Mouse (Mus musculus) embryo, embryonic 11 days (tissue): ENCODE data around the gene Bckdha.
A peak's percentile ranks its signal among the peaks of the same experiment; 100 is the strongest.

Source experiments
- DNase-seq: peaks from one replicate; pipeline ENCODE4 v3.0.0-alpha.2; 2015

Bckdha gene

DNA sequence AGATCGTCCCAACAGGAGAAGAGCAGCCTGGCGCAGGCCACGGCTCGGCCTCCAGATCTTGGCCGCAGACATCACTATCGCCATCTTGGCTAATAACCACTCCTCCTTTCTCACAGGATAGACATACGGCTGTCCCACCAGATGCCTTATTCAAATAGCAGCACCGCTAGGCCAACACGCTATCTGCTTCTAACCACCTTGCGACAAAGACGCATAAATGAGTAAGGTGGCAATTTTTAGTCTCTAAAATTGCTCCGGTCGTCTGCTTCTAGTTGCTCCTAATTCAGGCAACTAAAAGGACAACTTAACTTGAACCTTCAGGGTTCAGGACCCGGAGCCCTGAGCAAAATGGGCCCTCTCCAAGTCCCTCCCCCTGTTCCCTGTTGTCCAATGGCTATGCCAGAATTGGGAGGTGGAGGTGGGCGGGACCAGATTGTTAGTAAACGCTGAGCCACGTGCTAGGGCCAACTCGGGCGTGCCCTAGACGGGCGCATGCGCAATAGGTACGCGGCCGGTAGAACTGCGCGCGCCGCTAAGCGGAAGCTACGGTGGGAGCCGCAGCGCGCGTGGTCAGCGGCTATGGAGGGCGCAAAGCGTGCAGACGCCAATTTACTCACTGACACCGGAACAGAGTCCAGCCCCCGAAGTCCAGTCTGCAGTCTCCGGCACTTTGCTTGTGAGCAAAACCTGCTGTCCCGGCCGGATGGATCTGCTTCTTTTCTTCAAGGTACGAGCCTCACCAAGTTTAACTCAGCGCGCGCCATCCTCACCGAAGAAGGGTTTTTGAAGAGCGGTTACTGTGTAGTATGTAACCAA is at the start of gene Bckdha, which contains the start of gene Exosc5:
Gene Bckdha, minus strand, starts transcription at position 325 of the 816 bp plus-strand sequence.
Gene Exosc5, plus strand, starts transcription at position 508 of the 816 bp plus-strand sequence.
- peak; percentile 100 for DNase-seq

DNA sequence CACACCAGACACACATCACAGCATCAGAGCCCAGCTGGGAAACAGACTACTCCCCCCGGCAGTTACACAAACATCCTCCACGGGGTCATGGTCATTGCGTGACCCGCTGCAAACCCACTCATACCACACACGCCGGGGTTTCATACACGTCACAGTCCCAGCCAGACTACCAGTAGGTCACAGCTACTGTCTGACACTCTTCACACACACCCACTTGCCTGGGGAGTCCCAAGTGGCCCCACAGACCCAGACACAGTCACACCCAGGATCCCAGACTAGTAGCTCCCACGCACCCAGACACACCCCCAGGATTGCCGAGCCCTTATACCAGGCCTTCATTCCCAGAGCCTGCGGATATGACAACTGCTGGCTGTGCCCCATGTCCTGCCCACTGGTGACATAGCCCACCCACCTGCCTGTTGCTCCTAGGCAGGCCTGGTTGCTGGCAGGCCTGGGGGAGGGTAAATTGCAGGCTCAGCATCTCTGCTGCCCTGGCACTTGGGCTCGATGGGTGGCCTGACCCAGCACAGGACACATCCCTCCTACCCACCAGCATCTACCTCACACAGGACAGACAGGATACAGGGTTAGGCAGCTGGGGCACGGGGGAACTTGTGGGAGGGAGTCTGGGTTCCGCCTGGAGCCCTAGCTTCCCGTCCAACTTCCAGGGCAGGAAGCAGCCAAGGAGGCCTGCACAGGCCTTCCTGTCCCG is 49.0 kb upstream of the Bckdha start:
- DNase-seq, result peak; percentile 28

DNA sequence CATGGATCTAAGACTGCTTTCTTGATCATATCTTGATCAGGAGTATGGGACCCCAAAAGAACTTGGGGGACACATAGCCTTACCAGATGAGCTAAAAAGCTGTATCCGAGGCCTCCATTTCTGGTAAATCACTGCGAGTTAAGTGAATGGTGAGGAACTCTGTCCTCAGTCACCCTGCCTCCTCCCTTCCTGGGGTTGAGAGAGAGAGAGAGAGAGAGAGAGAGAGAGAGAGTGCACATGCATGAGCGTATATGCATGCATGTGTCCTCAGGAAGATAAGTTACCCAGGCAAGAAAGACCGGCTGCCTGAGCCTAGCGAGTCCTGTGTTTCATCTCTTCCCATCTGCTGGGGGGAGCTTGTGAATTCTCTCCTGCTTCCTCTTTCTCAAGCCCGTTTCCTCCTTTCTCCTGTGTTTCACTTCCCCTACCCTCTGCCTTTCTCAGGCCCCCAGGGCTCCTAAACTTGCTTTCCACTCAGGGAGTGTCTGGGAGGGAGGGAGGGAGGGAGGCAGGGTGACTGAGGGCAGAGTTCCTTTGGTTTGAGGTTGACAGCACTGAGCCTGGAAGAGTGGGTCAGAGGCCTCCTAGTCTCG is 47.9 kb upstream of the Bckdha start:
- DNase-seq, result no peak

DNA sequence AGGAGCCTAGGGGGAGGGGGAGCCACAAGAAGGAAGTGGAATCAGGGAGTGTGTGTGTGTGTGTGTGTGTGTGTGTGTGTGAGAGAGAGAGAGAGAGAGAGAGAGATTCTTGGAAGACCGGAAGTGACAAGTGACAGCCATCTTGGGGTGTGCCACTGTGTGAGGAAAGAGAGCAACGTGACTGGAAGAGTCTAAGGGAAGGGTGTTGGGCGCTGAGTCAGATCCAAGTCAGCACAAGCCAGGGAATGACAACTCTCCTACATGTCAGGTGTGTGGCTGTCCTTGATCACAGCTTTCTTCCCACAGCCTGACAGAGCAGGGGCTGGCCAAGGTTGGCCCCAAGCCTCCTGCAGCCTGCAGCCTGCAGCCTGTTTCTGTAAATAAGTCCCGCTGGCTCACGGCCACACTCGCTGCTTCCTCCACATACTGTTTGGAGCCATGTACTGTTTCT is 47.0 kb upstream of the Bckdha start:
- DNase-seq, result no peak

DNA sequence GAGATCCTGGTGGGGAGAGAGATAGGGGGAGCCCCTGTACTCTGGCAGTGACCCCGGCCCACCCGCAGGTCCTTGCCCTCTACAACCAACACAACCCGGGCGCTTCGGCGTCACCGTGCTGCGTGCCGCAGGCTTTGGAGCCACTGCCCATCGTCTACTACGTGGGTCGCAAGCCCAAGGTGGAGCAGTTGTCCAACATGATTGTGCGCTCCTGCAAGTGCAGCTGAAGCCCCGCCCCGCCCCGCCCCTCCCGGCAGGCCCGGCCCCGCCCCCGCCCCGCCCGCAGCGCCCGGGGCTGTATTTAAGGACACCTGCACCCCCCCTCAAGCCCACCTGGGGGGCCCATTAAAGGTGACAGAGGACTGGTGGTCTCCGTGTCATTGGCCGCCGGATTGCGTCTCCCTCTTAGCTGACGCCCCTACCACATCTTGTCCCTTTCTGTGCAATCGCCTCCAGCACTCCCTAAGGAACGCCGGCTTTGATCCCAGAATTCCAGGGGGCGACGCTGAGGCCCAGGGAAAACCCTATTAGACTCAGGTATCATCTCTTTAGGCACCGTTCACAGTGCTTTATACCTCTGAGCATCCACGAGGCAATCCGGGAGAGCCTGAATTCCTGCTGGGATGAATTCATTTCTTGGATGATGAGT is 46.1 kb upstream of the Bckdha start:
- DNase-seq, result peak; percentile 39

DNA sequence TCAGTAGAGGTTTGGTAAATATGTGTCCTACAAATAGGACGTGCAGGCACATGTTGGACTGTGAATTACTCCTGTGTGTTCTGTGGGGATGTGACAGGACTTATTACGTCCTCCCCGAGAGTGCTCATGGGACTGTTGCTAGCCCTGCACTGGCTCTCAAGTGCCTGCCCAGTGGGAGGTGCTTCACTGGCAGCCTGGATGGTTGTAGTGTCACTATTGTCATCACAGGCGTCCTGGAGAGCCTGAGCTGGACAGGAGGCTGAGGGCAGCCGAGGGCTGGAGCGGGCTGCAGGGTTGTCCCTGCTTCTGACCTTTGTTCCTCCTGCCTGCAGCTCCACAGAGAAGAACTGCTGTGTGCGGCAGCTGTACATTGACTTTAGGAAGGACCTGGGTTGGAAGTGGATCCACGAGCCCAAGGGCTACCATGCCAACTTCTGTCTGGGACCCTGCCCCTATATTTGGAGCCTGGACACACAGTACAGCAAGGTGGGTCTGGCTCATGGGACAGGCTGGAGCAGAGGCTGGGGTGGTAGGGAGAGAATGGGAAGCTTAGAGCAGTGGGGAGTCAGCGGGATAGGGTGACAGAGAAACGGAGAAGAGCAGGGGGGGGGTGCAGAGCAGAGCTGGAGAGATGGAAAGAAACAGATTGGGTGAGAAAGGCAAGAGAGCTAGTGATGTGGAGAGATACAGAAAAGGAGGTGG is 45.2 kb upstream of the Bckdha start:
- DNase-seq, result no peak

DNA sequence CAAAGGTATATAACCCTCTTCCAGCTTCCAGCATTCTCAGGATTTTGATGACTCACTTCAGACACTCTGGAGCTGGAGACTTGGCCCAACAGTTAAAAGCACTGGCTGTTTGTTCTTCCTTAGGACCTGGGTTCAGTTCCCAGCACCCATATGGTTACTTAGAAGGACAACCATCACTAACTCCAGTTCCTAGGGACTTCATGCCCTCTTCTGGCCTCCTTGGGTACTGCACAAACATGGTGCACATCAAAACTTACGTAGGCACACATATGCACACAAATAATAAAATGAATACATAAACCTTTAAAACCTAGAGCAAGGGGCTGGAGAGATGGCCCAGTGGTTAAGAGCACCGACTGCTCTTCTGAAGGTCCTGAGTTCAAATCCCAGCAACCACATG is 43.6 kb upstream of the Bckdha start:
- no peak for DNase-seq

DNA sequence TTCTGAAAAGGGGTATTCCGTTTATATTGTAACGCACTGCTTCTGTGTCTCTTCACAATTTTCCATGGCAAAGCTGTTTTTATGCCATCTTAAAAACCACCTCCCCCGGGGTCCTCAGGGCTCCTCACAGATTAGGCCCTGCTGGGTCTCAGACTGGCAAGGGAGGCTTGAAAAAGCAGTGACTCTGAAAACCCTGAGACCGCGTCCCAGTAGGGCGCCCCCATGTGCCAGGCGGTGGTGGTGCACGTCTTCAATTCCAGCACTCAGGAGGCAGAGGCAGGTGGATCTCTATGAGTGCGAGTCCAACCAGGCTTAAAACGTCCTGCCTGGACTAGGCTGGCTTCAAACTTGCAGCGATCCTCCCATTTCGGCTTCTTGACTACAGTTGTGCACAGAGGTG is 42.0 kb upstream of the Bckdha start:
- DNase-seq, result no peak

DNA sequence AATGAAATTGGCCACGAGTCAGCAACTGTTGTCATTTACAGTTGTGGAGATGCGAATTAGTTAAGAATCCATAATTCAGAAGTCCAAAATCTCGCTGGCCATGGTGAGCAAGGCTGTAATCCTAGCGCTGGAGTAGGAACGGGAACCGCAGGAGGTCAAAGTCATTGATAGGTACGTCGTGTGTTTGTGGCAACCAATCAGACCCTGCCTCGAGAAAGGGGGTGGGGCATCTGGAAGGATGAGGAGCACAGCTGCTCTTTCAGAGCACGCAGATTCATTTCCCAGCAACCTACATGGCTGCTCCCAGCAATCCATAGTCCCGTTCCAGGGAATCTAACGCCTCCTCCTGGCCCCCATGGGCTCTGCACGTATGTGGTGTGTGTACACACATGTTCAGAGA is 41.1 kb upstream of the Bckdha start:
- DNase-seq, result no peak

DNA sequence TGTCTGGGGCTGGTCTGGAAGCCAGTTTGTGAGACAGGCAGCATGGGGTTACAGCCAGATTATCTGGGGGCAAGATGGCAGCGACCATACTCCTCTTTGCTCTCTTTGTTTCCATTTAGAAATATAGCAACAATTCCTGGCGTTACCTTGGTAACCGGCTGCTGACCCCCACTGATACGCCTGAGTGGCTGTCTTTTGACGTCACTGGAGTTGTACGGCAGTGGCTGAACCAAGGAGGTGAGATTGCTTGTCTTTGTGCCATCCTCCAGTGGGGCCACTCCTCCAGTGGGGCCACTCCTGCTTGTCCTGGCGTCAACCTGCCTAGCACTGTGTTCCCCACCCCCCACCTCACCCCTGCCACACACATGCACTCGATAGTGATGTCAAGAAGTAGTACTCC is 35.3 kb upstream of the Bckdha start:
- DNase-seq, result no peak

DNA sequence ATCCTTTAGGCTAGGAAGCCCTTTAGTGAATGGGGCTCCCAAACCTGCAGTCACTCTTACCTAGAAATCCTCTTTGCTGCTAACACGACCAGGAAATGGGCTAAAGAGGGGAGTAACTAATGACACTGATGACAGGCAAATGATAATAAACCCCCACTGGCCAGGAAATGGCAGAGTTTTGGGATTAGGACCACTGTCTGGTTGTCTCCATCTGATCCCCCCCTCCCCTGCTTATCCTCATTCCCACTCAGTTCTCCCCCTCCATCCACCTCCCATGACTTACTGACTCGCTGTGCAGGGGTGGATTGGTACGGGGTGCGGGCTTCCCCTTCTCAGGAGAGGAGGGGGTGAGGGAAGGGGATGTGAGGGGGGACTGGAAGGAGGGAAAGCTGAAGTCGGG is 31.3 kb upstream of the Bckdha start:
- DNase-seq, result no peak

DNA sequence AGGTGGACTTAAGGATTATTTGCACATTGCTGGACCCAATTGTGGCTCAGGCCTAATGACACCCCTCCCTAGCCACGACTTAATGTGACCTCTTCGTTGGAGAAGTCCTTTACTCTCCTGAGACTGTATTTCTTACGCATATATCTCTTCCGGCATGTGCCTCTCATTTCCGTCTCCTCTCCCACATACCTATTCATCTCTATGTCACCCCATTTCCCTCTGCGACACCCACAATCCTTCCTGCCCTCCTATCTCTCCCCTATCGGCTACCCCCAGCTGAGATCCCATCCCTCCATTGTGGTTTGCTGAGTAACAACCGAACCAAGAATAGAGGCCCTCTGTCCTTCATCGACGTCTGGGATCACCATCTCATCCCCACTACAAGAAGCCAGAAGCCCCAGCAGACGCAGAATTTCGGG is 30.8 kb upstream of the Bckdha start:
- no peak for DNase-seq

DNA sequence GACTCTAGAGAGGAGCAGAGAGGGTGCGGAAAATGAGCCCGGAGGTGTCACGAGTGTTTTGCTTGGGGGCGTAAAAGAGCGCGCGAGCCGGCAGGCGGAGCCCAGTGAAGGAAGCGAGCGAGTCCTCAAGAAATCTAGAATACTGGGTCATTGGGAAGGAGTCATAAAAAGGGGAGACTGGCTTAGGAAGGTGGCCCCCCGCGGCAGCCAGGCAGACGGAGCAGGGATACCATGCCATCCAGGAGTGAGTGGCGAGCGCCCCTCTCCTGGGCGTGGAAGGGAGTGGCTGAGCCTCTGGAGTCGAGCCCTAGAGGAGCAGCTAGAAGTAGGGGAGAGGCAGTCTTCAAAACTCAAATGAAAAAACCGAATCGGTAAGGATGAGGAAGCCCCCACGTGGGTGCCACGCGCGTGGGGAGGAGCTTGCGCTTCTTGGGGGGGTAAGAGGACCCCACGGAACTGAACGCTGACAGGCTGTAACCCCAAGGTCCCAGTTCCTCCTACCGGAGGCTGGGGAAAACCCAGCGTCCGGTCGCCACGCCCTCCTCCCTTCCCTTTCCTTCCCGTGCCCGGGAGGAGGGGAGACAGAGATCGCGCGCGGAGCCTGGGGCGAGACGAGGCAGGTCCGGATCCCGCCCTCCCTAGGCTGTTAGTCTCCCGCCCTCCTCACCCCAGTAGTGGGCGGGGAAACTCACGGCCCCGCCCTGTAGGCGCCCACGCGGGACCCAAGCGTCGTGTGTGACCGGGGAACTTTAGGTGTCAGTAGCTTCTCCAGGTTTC is 30.2 kb upstream of the Bckdha start:
- DNase-seq, result peak; percentile 78

DNA sequence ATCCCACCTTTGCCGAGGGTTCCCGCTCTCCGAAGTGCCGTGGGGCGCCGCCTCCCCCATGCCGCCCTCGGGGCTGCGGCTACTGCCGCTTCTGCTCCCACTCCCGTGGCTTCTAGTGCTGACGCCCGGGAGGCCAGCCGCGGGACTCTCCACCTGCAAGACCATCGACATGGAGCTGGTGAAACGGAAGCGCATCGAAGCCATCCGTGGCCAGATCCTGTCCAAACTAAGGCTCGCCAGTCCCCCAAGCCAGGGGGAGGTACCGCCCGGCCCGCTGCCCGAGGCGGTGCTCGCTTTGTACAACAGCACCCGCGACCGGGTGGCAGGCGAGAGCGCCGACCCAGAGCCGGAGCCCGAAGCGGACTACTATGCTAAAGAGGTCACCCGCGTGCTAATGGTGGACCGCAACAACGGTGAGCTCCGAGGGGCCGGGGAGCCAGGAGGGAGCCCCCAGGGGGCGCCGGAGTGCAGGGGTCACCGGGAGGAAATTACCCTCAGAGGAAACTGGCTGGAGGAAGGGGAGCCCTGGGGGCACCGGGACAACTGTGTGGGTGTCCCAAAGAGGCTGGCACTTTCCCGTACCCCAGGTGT is 29.1 kb upstream of the Bckdha start:
- peak; percentile 49 for DNase-seq

DNA sequence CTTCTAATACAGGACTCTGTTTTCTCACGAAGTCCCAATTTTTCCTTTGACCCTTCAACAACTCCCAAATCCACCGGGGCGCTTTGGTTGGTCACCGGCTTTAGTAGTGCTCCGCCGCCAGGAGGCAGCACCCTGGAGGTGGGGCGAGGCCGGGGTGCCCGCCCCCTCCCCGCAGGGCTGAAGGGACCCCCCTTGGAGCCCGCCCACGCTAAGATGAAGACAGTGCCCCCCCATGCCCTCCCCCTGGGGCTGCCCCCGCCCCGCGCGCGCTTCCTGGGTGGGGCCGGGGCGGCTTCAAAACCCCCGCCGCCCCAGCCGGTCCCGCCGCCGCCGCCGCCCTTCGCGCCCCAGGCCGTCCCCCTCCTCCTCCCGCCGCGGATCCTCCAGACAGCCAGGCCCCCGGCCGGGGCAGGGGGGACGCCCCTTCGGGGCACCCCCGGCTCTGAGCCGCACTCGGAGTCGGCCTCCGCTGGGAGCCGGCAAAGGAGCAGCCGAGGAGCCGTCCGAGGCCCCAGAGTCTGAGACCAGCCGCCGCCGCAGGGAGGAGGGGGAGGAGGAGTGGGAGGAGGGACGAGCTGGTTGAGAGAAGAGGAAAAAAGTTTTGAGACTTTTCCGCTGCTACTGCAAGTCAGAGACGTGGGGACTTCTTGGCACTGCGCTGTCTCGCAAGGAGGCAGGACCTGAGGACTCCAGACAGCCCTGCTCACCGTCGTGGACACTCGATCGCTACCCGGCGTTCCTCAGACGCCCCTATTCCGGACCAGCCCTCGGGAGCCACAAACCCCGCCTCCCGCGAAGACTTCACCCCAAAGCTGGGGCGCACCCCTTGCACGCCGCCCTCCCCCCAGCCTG is 28.1 kb upstream of the Bckdha start, which contains the start of gene Tgfb1:
Gene Tgfb1, plus strand, starts transcription at position 323 of the 852 bp plus-strand sequence.
- peak; percentile 76 for DNase-seq

DNA sequence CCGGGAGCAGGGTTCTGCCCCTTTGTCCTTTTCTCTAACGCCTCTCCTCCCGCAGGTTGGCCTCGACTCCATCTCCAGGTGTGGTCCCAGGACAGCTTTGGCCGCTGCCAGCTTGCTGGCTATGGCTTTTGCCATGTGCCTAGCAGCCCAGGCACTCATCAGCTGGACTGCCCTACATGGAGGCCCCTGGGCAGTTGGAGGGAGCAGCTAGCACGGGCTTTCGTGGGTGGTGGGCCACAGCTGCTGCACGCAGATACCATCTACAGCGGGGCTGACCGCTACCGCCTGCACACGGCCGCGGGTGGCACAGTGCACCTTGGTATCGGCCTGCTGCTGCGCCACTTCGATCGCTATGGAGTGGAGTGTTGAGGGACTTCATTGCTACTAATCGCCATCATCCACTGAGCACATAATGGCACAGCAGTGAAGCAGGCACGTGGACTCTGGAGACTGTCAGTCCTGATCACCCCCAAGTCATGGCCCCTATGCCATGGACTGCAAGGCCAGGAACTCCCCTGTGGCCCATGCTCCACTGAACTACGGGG is 27.2 kb upstream of the Bckdha start:
- DNase-seq, result no peak

DNA sequence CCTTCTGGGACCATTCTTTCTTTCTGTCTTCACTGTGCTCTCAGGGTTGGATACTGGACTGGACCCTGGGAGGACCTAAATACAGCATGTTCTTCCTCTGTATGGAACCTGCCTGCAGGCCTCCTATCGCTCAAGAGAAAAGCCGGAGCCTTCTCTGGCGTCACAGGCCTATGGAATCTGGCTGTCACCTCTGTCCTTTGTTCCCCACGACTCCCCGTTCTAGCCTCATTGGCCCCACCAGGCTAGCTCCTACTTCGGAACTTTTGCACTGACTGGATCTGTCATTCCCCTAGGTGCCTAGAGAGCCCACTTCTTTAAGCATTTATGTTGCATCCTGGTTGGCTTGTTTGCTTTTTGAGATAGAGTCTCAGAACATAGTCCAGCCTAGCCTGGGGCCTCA is 25.9 kb upstream of the Bckdha start:
- DNase-seq, result no peak

DNA sequence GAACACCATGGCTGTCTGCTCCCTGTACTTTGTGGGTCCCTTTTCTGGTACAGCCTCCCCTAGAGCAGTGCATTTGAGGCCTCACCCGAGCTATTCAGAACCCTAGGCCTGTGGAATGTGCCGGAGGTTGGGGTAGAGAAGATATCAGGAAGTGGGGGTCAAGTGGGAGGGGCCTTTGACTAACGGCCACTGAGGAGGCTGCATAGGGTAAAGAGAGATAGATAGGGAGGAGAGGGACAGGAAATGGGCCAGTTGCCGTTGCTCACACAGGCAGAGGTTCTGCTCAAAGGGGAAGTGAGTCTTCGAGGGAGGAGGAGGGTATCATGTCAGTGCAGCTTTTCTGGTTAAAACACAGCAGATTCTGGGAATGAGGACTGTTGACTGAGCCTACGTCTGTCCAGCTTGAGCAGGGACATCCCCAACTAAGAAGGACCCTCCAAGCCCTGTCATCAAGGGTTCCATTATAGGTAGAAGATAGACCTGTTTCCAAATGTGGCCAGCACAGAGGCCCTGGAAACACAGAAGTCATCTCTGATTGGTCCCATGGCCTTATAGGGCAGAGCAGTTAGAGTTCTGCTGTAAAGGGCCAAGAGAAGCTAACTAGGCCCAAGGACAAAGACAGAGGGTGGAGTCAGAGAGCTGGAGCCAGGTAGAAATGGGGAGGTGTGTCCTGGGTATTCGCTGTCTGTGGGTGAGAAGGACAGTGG is 24.8 kb upstream of the Bckdha start:
- no peak for DNase-seq
